Mouse (Mus musculus) lung, embryonic 16.5 days (tissue): ENCODE measurements around the gene Sema4f. TPM values are rescaled to one million over a fixed set of nuclear protein-coding genes. Genes with fewer than 3 reads are reported as not detected.

Experiments used
- ATAC-seq: fragments of 200-750 bp; cut with Nextera tagmentation; 2 replicates; pipeline ENCODE4 v1.8.0; 2017; ENCODE audit warnings: low read depth, mild to moderate bottlenecking, moderate library complexity
- H3K27ac ChIP-seq: fragments of 300-500 bp; sonication (generic); 2 replicates; pipeline ENCODE4 v1.5.1; 2014; ENCODE audit warnings: mild to moderate bottlenecking, control low read depth, low read length
- H3K27me3 ChIP-seq: fragments of 300-500 bp; sonication (generic); 2 replicates; pipeline ENCODE4 v1.6.1; 2014; ENCODE audit warnings: low read depth, low read length, mixed read lengths; ENCODE audit not compliant: control insufficient read depth, insufficient read depth
- H3K36me3 ChIP-seq: fragments of 300-500 bp; sonication (generic); 2 replicates; pipeline ENCODE4 v1.6.1; 2014; ENCODE audit warnings: low read length; ENCODE audit not compliant: control insufficient read depth, insufficient read depth
- H3K4me1 ChIP-seq: fragments of 300-500 bp; sonication (generic); replicated peaks from 2 replicates; pipeline ENCODE4 v1.6.1; 2014; ENCODE audit warnings: low read length, mixed read lengths; ENCODE audit not compliant: control insufficient read depth, insufficient read depth
- H3K4me2 ChIP-seq: fragments of 300-500 bp; sonication (generic); 2 replicates; pipeline ENCODE4 v1.6.1; 2014; ENCODE audit warnings: low read depth, low read length, control low read depth
- H3K4me3 ChIP-seq: fragments of 300-500 bp; sonication (generic); 2 replicates; pipeline ENCODE4 v1.5.1; 2014; ENCODE audit warnings: mild to moderate bottlenecking, low read length, control low read depth
- H3K9ac ChIP-seq: fragments of 300-500 bp; sonication (generic); 2 replicates; pipeline ENCODE4 v1.6.1; 2014; ENCODE audit warnings: low read length, control low read depth
- H3K9me3 ChIP-seq: fragments of 300-500 bp; sonication (generic); 2 replicates; pipeline ENCODE4 v1.6.1; 2016; ENCODE audit warnings: low read length; ENCODE audit not compliant: control insufficient read depth
- WGBS: fragments of 180-500 bp; shearing (Covaris S2); extraction: QIAGEN DNeasy Blood & Tissue Kit; methylation state at CpG from one replicate; pipeline ENCODE4 v1.1.7; 2014; 5-methylcytosine and 5-hydroxymethylcytosine counted together
- polyA plus RNA-seq: library from polyadenylated mRNA; unstranded; fragments of >200 nt; fragmentation: Nextera tagmentation; extraction: Ambion mirVana; gene quantifications from 2 replicates; pipeline ENCODE4 v1.2.1, GENCODE M21; 2015

Gene Sema4f
- polyA plus RNA-seq, 1 experiment from 2014 or later = 14.5 TPM

- Histone ChIP-seq H3K4me3 (no peak overlapping the region), H3K4me2 (no peak overlapping the region), H3K9me3 (no peaks in the 10 kb centered on the region), H3K4me1 (no peaks in the 10 kb centered on the region; the same call in 1 of the 2 replicates), H3K36me3 (no peaks in the 10 kb centered on the region), H3K27me3 (peaks cover 10% of the 10 kb centered on the region; the same call in 1 of the 2 replicates), H3K9ac (no peak overlapping the region), H3K27ac (no peak overlapping the region)
- WGBS = 81% methylated on average over 3 of the region's 3 CpGs
- no peak for ATAC-seq
Measured at GRCm38 (mm10) chr6:82940765-82941164, 1.2 kb upstream of the Sema4f start.

- Histone ChIP-seq H3K36me3 (no peaks in the 10 kb centered on the region), H3K27me3 (peaks cover 9% of the 10 kb centered on the region; the same call in 1 of the 2 replicates), H3K9me3 (no peaks in the 10 kb centered on the region), H3K4me1 (no peaks in the 10 kb centered on the region; the same call in 1 of the 2 replicates), H3K27ac (no peak overlapping the region), H3K4me3 (no peak overlapping the region), H3K9ac (no peak overlapping the region), H3K4me2 (no peak overlapping the region)
- ATAC-seq = no peak
- WGBS = 81% methylated on average over 3 of the region's 3 CpGs
Measured at GRCm38 (mm10) chr6:82934616-82935230, 4.8 kb downstream of the Sema4f start.

- Histone ChIP-seq H3K9me3 (no peaks in the 10 kb centered on the region), H3K4me3 (no peak overlapping the region), H3K4me2 (no peak overlapping the region), H3K27ac (no peak overlapping the region), H3K27me3 (no peaks in the 10 kb centered on the region), H3K36me3 (no peaks in the 10 kb centered on the region), H3K9ac (no peak overlapping the region), H3K4me1 (no peaks in the 10 kb centered on the region)
- ATAC-seq = no peak
- 63% methylated on average over 5 of the region's 5 CpGs for WGBS
Measured at GRCm38 (mm10) chr6:82927617-82928016, 12.0 kb downstream of the Sema4f start.

- WGBS = 64% methylated on average over 7 of the region's 7 CpGs
Measured at GRCm38 (mm10) chr6:82926528-82926927, 13.0 kb downstream of the Sema4f start.

GRCm38 (mm10) chr6:82926106-82926505, 13.5 kb downstream of the Sema4f start:
- Histone ChIP-seq H3K4me3 (no peak overlapping the region), H3K27me3 (no peaks in the 10 kb centered on the region), H3K4me2 (no peak overlapping the region), H3K9me3 (no peaks in the 10 kb centered on the region), H3K36me3 (no peaks in the 10 kb centered on the region), H3K9ac (no peak overlapping the region), H3K4me1 (no peaks in the 10 kb centered on the region), H3K27ac (no peak overlapping the region)
- no peak for ATAC-seq
- WGBS = 74% methylated on average over 10 of the region's 10 CpGs

More at GRCm38 (mm10) chr6:82926528-82926927, 13.0 kb downstream of the Sema4f start:
- Histone ChIP-seq H3K27me3 (no peaks in the 10 kb centered on the region), H3K9me3 (no peaks in the 10 kb centered on the region), H3K4me2 (no peak overlapping the region), H3K36me3 (no peaks in the 10 kb centered on the region), H3K9ac (no peak overlapping the region), H3K4me3 (no peak overlapping the region), H3K27ac (no peak overlapping the region), H3K4me1 (no peaks in the 10 kb centered on the region)
- ATAC-seq = no peak

- 62% methylated on average over 3 of the region's 3 CpGs for WGBS
Measured at GRCm38 (mm10) chr6:82925005-82925404, 14.6 kb downstream of the Sema4f start.

GRCm38 (mm10) chr6:82921426-82922224, 17.9 kb downstream of the Sema4f start:
- Histone ChIP-seq H3K27me3 (no peaks in the 10 kb centered on the region), H3K4me2 (no peak overlapping the region), H3K4me1 (no peaks in the 10 kb centered on the region), H3K9ac (no peak overlapping the region), H3K36me3 (no peaks in the 10 kb centered on the region), H3K9me3 (no peaks in the 10 kb centered on the region), H3K4me3 (no peak overlapping the region), H3K27ac (no peak overlapping the region)
- no peak for ATAC-seq
- WGBS = 61% methylated on average over 9 of the region's 9 CpGs

More at GRCm38 (mm10) chr6:82925005-82925404, 14.6 kb downstream of the Sema4f start:
- no peak for ATAC-seq
- Histone ChIP-seq H3K27ac (no peak overlapping the region), H3K4me2 (no peak overlapping the region), H3K36me3 (no peaks in the 10 kb centered on the region), H3K9me3 (no peaks in the 10 kb centered on the region), H3K4me1 (no peaks in the 10 kb centered on the region), H3K4me3 (no peak overlapping the region), H3K27me3 (no peaks in the 10 kb centered on the region), H3K9ac (no peak overlapping the region)

- no peak for ATAC-seq
- H3K36me3 ChIP-seq = no peaks in the 10 kb centered on the region
- 50% methylated on average over 8 of the region's 8 CpGs for WGBS
Measured at GRCm38 (mm10) chr6:82919520-82919919, 20.0 kb downstream of the Sema4f start.

GRCm38 (mm10) chr6:82918371-82918770, 21.2 kb downstream of the Sema4f start:
- 71% methylated on average over 14 of the region's 14 CpGs for WGBS
- no peak for ATAC-seq
- Histone ChIP-seq H3K4me2 (no peak overlapping the region), H3K4me1 (no peaks in the 10 kb centered on the region), H3K4me3 (no peak overlapping the region), H3K27me3 (no peaks in the 10 kb centered on the region), H3K36me3 (no peaks in the 10 kb centered on the region), H3K9me3 (no peaks in the 10 kb centered on the region), H3K9ac (no peak overlapping the region), H3K27ac (no peak overlapping the region)

More at GRCm38 (mm10) chr6:82919520-82919919, 20.0 kb downstream of the Sema4f start:
- Histone ChIP-seq H3K27ac (no peak overlapping the region), H3K4me2 (no peak overlapping the region), H3K9ac (no peak overlapping the region), H3K9me3 (no peaks in the 10 kb centered on the region), H3K27me3 (no peaks in the 10 kb centered on the region), H3K4me3 (no peak overlapping the region), H3K4me1 (no peaks in the 10 kb centered on the region)
